Mouse (Mus musculus) embryo, embryonic 11.5 days (tissue): ENCODE measurements at regions not wholly inside any gene's neighbourhood (a gene's known extent, or its start where the extent isn't known, plus 50 kb on each side); places are given as distances from the start of the nearest gene placed in this dataset.

Experiments used
- DNase-seq: peaks from one replicate; pipeline ENCODE4 v3.0.0-alpha.2; 2012; ENCODE audit warnings: low read depth, low spot score

DNA sequence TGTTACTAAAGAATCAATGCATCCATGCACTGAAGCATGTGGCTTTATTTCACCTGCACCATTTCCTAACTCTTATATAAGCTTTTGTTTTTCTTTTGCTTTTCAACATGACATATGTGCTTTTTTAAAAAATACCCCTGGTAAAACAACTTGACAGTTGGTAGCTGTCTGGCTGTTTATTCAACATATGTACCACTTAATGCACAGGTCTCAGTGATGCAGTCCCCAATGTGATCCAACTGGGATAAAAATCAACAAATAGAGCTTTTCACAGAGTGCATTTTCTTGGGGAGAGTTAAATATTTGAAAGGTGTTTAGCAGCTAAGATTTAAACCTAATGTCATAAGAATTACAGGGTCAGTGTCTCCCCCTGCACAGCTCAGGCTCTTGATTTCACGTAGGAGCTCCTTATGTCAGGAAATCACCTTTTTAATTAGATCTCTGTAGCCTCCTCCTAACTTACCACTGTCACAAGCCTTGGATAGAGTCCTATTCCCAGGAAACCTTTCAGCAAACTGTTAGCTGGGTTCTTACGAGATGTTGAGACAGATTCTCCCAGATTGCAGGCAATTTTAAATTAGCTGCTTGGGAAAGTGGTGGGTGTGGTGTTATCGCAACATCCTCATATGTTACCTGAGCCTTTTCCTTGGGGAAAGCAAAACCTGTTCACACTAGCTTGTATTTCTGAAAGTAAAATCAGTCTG, 464.6 kb upstream of the Arrdc3 start:
- DNase-seq, result no peak

DNA sequence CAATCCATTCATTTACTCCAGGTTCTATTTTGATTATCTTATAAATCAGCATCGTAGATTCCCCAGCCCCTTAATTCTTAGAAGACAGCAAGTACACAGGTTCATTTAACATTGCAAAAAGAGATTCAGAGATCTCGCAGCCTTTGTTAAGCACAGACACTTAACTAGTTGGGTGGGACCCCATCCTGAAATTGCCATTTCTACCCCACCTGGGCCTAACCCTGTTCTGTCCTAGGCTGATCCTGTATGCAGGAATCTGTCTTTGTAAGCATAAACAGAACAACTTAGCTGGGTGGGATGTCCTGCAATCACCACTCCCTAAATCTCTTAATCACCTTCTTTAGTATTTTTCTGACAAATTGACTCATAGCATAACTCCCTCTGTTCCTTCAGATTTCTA, 462.8 kb upstream of the Arrdc3 start:
- no peak for DNase-seq
